Mouse (Mus musculus) brown adipose tissue, adult 24 weeks (tissue): ENCODE data around the gene Ick. TPM values are rescaled to one million over a fixed set of nuclear protein-coding genes. Genes with fewer than 3 reads are reported as not detected.

ENCODE experiments used
- H3K27ac ChIP-seq: fragments of 200-500 bp; replicated peaks from 2 replicates; pipeline ENCODE4 v1.5.1; 2012; ENCODE audit warnings: low read depth, mild to moderate bottlenecking, low read length
- H3K4me1 ChIP-seq: fragments of 200-500 bp; 2 replicates; pipeline ENCODE4 v1.6.1; 2012; ENCODE audit warnings: low read length, mixed read lengths; ENCODE audit not compliant: control insufficient read depth, insufficient read depth, insufficient read length
- H3K4me3 ChIP-seq: fragments of 200-500 bp; 2 replicates; pipeline ENCODE4 v1.5.1; 2012; ENCODE audit warnings: low read depth, mild to moderate bottlenecking, low read length, moderate library complexity; ENCODE audit not compliant: insufficient read depth
- polyA plus RNA-seq: library from polyadenylated mRNA; stranded (reverse); fragments of >200 nt; gene quantifications from 2 replicates; pipeline ENCODE4 v1.2.4, GENCODE M21; 2012; ENCODE audit not compliant: missing spikeins, insufficient read depth, insufficient read length

Ick gene
- polyA plus RNA-seq, 1 experiment, result 23.4 TPM

GRCm38 (mm10) chr9:78113538-78113885 is 4.5 kb downstream of the Ick start:
- peak overlapping the region; percentile 90 for H3K27ac ChIP-seq
- H3K4me1 ChIP-seq, result peaks cover 15% of the 10 kb centered on the region
- peak overlapping the region; percentile 95 for H3K4me3 ChIP-seq

GRCm38 (mm10) chr9:78115746-78116145 is 6.8 kb downstream of the Ick start:
- H3K4me3 ChIP-seq, result peak overlapping the region; percentile 53
- peaks cover 16% of the 10 kb centered on the region for H3K4me1 ChIP-seq
- H3K27ac ChIP-seq, result peak overlapping the region; percentile 100

- peaks cover 22% of the 10 kb centered on the region for H3K4me1 ChIP-seq
- H3K4me3 ChIP-seq, result no peak overlapping the region
- no peak overlapping the region for H3K27ac ChIP-seq
Observed at GRCm38 (mm10) chr9:78117690-78118089, 8.7 kb downstream of the Ick start.

- peaks cover 19% of the 10 kb centered on the region for H3K4me1 ChIP-seq
- H3K4me3 ChIP-seq, result peak overlapping the region; percentile 24; the same call in 1 of the 2 replicates
- H3K27ac ChIP-seq, result peak overlapping the region; percentile 94
Observed at GRCm38 (mm10) chr9:78121358-78121757, 12.4 kb downstream of the Ick start.

GRCm38 (mm10) chr9:78121985-78122384 is 13.0 kb downstream of the Ick start:
- Histone ChIP-seq H3K4me3 (no peak overlapping the region), H3K27ac (peak overlapping the region; percentile 94), H3K4me1 (peaks cover 22% of the 10 kb centered on the region)

GRCm38 (mm10) chr9:78122939-78123712 is 14.1 kb downstream of the Ick start:
- no peak overlapping the region for H3K4me3 ChIP-seq
- peaks cover 22% of the 10 kb centered on the region for H3K4me1 ChIP-seq
- peak overlapping the region; percentile 29 for H3K27ac ChIP-seq

- Histone ChIP-seq H3K4me1 (peaks cover 22% of the 10 kb centered on the region), H3K27ac (0 out of 2 replicates have a peak overlapping the region, but pooled peaks have one; percentile 0)
Observed at GRCm38 (mm10) chr9:78124297-78124696, 15.3 kb downstream of the Ick start.

GRCm38 (mm10) chr9:78126007-78126406 is 17.0 kb downstream of the Ick start:
- peaks cover 16% of the 10 kb centered on the region for H3K4me1 ChIP-seq
- H3K27ac ChIP-seq, result no peak overlapping the region
- no peak overlapping the region for H3K4me3 ChIP-seq

More at GRCm38 (mm10) chr9:78124297-78124696, 15.3 kb downstream of the Ick start:
- no peak overlapping the region for H3K4me3 ChIP-seq

- Histone ChIP-seq H3K4me3 (no peak overlapping the region), H3K4me1 (peaks cover 13% of the 10 kb centered on the region; the same call in 1 of the 2 replicates), H3K27ac (no peak overlapping the region)
Observed at GRCm38 (mm10) chr9:78126643-78127042, 17.7 kb downstream of the Ick start.

- peaks cover 17% of the 10 kb centered on the region for H3K4me1 ChIP-seq
- no peak overlapping the region for H3K27ac ChIP-seq
- H3K4me3 ChIP-seq, result no peak overlapping the region
Observed at GRCm38 (mm10) chr9:78135658-78136057, 26.7 kb downstream of the Ick start.

GRCm38 (mm10) chr9:78138044-78138676 is 29.2 kb downstream of the Ick start:
- Histone ChIP-seq H3K4me3 (no peak overlapping the region), H3K4me1 (peaks cover 13% of the 10 kb centered on the region), H3K27ac (peak overlapping the region; percentile 99)

- peak overlapping the region; percentile 99 for H3K27ac ChIP-seq
- H3K4me1 ChIP-seq, result peaks cover 4% of the 10 kb centered on the region; the same call in 1 of the 2 replicates
- H3K4me3 ChIP-seq, result no peak overlapping the region
Observed at GRCm38 (mm10) chr9:78139463-78139862, 30.5 kb downstream of the Ick start.

GRCm38 (mm10) chr9:78146099-78146498 is 37.1 kb downstream of the Ick start:
- no peak overlapping the region for H3K27ac ChIP-seq
- no peak overlapping the region for H3K4me3 ChIP-seq
- peaks cover 10% of the 10 kb centered on the region; the same call in 1 of the 2 replicates for H3K4me1 ChIP-seq

GRCm38 (mm10) chr9:78146627-78147026 is 37.6 kb downstream of the Ick start:
- Histone ChIP-seq H3K4me1 (peaks cover 10% of the 10 kb centered on the region; the same call in 1 of the 2 replicates), H3K4me3 (no peak overlapping the region), H3K27ac (no peak overlapping the region)

- no peak overlapping the region for H3K4me3 ChIP-seq
- no peak overlapping the region for H3K27ac ChIP-seq
- peaks cover 10% of the 10 kb centered on the region; the same call in 1 of the 2 replicates for H3K4me1 ChIP-seq
Observed at GRCm38 (mm10) chr9:78148149-78148548, 39.2 kb downstream of the Ick start.
